Mouse (Mus musculus) liver, adult 2 months (tissue): ENCODE measurements around the gene Snx10. TPM values are rescaled to one million over a fixed set of nuclear protein-coding genes. Genes with fewer than 3 reads are reported as not detected.
"Not testable (repeated sequence)": the region's sequence is repeated elsewhere in the genome, so short reads cannot be mapped to it uniquely, and the experiment has no call there.

Source experiments
- DNase-seq: peaks from one replicate; pipeline ENCODE4 v3.0.0-alpha.2; 2011; ENCODE audit warnings: low read depth, low spot score; ENCODE audit errors: extremely low read depth
- H3K27ac ChIP-seq: fragments of 200-500 bp; replicated peaks from 2 replicates; pipeline ENCODE4 v1.5.1; 2012; ENCODE audit warnings: low read depth, mild to moderate bottlenecking, control low read depth, inconsistent platforms, low read length; ENCODE audit not compliant: insufficient read depth
- H3K27me3 ChIP-seq: fragments of 200-500 bp; 2 replicates; pipeline ENCODE4 v1.6.1; 2012; ENCODE audit warnings: mild to moderate bottlenecking, moderate library complexity, low read length, inconsistent platforms; ENCODE audit not compliant: control insufficient read depth, insufficient read depth
- H3K36me3 ChIP-seq: fragments of 200-500 bp; 2 replicates; pipeline ENCODE4 v1.6.1; 2012; ENCODE audit warnings: low read length, inconsistent platforms; ENCODE audit not compliant: control insufficient read depth, insufficient read depth
- H3K4me1 ChIP-seq: fragments of 200-500 bp; 2 replicates; pipeline ENCODE4 v1.6.1; 2011; ENCODE audit warnings: low read length; ENCODE audit not compliant: control insufficient read depth, insufficient read depth
- H3K4me3 ChIP-seq: fragments of 200-500 bp; 2 replicates; pipeline ENCODE4 v1.5.1; 2011; ENCODE audit warnings: low read depth, mild to moderate bottlenecking, control low read depth, low read length, moderate library complexity; ENCODE audit not compliant: insufficient read depth
- H3K79me2 ChIP-seq: fragments of 200-500 bp; 2 replicates; pipeline ENCODE4 v1.6.1; 2012; ENCODE audit warnings: inconsistent platforms, mild to moderate bottlenecking, low read length, moderate library complexity; ENCODE audit not compliant: control insufficient read depth, insufficient read depth
- H3K9ac ChIP-seq: fragments of 200-500 bp; 2 replicates; pipeline ENCODE4 v1.6.1; 2012; ENCODE audit warnings: low read depth, mild to moderate bottlenecking, control low read depth, inconsistent platforms, low read length
- CTCF ChIP-seq: fragments of 200-500 bp; IDR thresholded peaks from 2 replicates; pipeline ENCODE4 v1.5.1; 2011; ENCODE audit warnings: low read depth, low read length, control low read depth
- POLR2A ChIP-seq: fragments of 200-500 bp; IDR thresholded peaks from 2 replicates; pipeline ENCODE4 v1.6.1; 2011; ENCODE audit warnings: low read length, control low read depth; ENCODE audit not compliant: insufficient read depth; ENCODE audit errors: extremely low read depth
- WGBS: fragments of 180-500 bp; shearing (Covaris S2); methylation state at CpG from one replicate; pipeline ENCODE4 v1.1.7; 2018; 5-methylcytosine and 5-hydroxymethylcytosine counted together
- polyA plus RNA-seq: library from polyadenylated mRNA; depleted of rRNA; stranded (reverse); fragments of >200 nt; gene quantifications from 2 replicates; pipeline ENCODE4 v1.2.3, GENCODE M21; 2012; rRNA removed
- total RNA-seq: library from RNA; depleted of rRNA; stranded (reverse); fragments of >200 nt; gene quantifications from 2 replicates; pipeline ENCODE4 v1.2.3, GENCODE M21; 2014; rRNA removed

Snx10 gene
- total RNA-seq (22.0 and 33.7 TPM in 2 replicates), polyA plus RNA-seq (3.7 and 4.2 TPM in 2 replicates)

GRCm38 (mm10) chr6:51523807-51524320 is at the start of gene Snx10:
TSS of gene Snx10 (plus strand) at chr6:51523901.
- Histone ChIP-seq H3K4me1 (peaks cover 4% of the 10 kb centered on the region; the same call in 1 of the 2 replicates), H3K79me2 (no peaks in the 10 kb centered on the region), H3K27ac (no peak within 1 kb of the TSS), H3K27me3 (no peaks in the 10 kb centered on the region), H3K9ac (peak within 1 kb of the TSS; percentile 78), H3K4me3 (peak within 1 kb of the TSS; percentile 62), H3K36me3 (no peaks in the 10 kb centered on the region)
- DNase-seq: no peak
- TF ChIP-seq POLR2A: no peak
- TF ChIP-seq CTCF: no peak
- under 1% methylated on average over 47 of the region's 47 CpGs for WGBS

DNA sequence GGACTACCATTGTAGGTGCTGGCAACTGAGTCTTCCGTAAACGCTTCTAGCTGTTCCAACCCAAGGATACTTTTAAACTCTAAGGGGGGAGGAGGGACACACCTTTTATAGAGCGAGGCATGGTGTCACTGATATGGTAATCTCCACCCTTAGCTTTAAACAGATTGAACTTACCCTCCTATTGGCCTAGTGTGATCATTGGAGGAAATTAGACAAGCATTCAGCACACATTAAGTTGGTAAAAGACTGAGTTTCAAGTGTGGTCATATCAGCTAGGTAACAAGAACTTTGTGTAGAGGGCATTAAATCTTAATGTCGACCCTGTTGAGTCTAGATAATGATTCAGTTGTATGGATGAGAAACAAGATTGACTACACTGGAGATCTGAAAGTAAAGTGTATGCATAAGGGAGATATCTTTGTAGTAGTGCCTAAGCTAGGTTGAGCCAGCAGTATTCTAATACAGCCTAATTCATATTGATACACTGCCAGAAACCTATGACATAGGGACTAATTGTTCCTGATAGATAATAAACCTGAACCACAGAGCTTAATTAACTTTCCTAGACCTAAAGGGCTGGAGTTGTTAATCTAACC is 44.5 kb upstream of the Snx10 start:
- WGBS: 92% methylated on average over 4 of the region's 4 CpGs

GRCm38 (mm10) chr6:51481548-51481947 is 42.2 kb upstream of the Snx10 start:
- Histone ChIP-seq H3K36me3 (peaks cover 44% of the 10 kb centered on the region), H3K4me3 (no peak overlapping the region), H3K4me1 (no peaks in the 10 kb centered on the region), H3K9ac (no peak overlapping the region), H3K79me2 (no peaks in the 10 kb centered on the region), H3K27ac (no peak overlapping the region), H3K27me3 (no peaks in the 10 kb centered on the region)
- WGBS: 54% methylated on average over 8 of the region's 8 CpGs
- TF ChIP-seq CTCF (no peak), POLR2A (no peak)
- DNase-seq: peak; percentile 57

More for the DNA sequence above, 44.5 kb upstream of the Snx10 start:
- no peak for DNase-seq
- Histone ChIP-seq H3K79me2 (no peaks in the 10 kb centered on the region), H3K4me3 (no peak overlapping the region), H3K27ac (no peak overlapping the region), H3K9ac (no peak overlapping the region), H3K4me1 (no peaks in the 10 kb centered on the region), H3K27me3 (no peaks in the 10 kb centered on the region), H3K36me3 (peaks cover 55% of the 10 kb centered on the region)
- TF ChIP-seq POLR2A (no peak), CTCF (no peak)

DNA sequence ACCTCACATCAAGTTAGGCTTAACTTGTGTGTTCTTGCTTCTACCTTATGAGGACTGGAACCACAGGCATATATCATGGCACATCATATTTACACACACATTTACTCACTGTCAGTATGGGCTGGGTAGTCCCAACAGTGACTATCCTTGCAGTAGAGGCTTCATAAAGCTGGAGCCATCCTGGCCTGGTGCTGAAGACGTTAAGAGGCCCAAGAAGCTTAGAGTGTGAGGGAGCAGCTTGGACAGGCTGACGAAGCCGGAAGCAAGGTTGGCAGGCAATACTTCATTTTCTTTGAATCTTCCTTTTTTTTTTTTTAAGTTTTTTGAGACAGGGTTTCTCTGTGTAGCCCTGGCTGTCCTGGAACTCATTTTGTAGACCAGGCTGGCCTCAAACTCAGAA is 39.8 kb upstream of the Snx10 start:
- Histone ChIP-seq H3K36me3 (peaks cover 33% of the 10 kb centered on the region), H3K9ac (no peak overlapping the region), H3K27me3 (no peaks in the 10 kb centered on the region), H3K79me2 (no peaks in the 10 kb centered on the region), H3K27ac (no peak overlapping the region), H3K4me3 (no peak overlapping the region), H3K4me1 (no peaks in the 10 kb centered on the region)
- WGBS: 95% methylated on average over 3 of the region's 3 CpGs
- TF ChIP-seq CTCF (no peak), POLR2A (no peak)
- no peak for DNase-seq

DNA sequence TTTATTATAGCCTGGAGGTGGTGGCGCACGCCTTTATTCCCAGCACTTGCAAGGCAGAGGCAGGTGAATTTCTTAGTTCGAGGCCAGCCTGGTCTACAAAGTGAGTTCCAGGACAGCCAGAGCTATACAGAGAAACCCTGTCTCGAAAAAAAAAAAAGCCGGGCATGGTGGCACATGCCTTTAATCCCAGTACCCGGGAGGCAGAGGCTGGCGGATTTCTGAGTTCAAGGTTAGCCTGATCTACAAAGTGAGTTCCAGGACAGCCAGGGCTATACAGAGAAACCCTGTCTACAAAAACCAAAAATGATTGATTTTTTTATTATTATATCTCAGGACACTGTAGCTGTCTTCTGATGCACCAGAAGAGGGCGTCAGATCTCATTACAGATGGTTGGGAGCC is 39.1 kb upstream of the Snx10 start:
- not testable (repeated sequence) for DNase-seq, H3K79me2 ChIP-seq, H3K4me3 ChIP-seq, H3K9ac ChIP-seq, H3K27ac ChIP-seq, H3K4me1 ChIP-seq, H3K27me3 ChIP-seq
- peaks cover 26% of the 10 kb centered on the region for H3K36me3 ChIP-seq
- 93% methylated on average over 8 of the region's 8 CpGs for WGBS

GRCm38 (mm10) chr6:51485646-51486045 is 38.1 kb upstream of the Snx10 start:
- Histone ChIP-seq H3K4me3 (no peak overlapping the region), H3K9ac (no peak overlapping the region), H3K36me3 (peaks cover 16% of the 10 kb centered on the region), H3K4me1 (no peaks in the 10 kb centered on the region), H3K79me2 (no peaks in the 10 kb centered on the region), H3K27me3 (no peaks in the 10 kb centered on the region), H3K27ac (no peak overlapping the region)
- TF ChIP-seq CTCF (no peak), POLR2A (no peak)
- WGBS: 76% methylated on average over 2 of the region's 2 CpGs
- no peak for DNase-seq
